Mouse (Mus musculus) activated CD4-positive, CD25-positive, alpha-beta regulatory T cell (primary cell): ENCODE data around the gene Syt9. TPM values are rescaled to one million over a fixed set of nuclear protein-coding genes. Genes with fewer than 3 reads are reported as not detected.

Source experiments
- polyA plus RNA-seq, 2 experiments: library from polyadenylated mRNA; unstranded; fragments of 100-300 nt; shearing (Covaris generic); gene quantifications; one replicate each; pipeline ENCODE4 v1.2.1; 2017

Syt9 gene
- not detected for polyA plus RNA-seq

DNA sequence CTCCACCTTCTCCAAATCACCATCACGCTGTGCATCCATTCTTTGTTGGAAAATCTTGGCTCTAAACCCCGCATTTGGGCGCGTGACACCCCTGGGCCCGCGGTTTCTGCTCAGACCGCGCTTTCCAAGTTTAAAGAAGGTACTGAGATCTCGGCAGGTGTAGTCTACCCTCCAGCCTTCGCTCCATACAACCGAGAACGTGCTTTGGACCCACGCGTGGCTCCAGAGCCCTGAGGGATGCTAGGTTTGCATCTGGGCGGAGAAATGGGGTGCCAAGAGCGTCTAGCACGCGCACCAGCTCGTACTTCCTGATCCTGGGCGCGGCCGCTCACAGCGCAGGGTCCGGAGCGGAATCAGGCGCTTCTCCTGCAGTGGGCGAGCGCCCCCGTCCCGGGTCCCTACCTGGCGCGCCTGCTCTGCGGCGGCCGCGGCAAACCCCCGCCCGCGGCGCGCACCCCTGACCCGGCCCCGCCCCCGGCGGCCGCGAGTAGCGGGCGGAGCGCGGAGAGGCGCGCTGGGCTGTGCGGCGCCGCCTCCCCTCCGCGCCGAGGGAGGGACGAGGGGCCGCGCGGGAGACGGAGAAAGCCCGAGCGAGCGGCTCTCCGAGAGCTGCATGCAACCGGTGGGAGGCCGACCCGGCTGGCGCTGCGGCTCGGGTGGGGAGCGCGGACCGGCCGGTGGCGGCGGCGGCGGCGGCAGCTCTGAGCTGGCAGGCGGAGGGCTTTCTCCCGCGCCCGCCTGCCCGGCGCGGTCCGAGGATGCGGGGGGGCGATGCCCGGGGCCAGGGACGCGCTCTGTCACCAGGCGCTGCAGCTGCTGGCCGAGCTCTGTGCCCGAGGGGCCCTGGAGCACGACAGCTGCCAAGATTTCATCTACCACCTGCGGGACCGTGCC is at the start of gene Syt9:
TSS of gene Syt9 (plus strand) at position 497 of the 894 bp plus-strand sequence.

DNA sequence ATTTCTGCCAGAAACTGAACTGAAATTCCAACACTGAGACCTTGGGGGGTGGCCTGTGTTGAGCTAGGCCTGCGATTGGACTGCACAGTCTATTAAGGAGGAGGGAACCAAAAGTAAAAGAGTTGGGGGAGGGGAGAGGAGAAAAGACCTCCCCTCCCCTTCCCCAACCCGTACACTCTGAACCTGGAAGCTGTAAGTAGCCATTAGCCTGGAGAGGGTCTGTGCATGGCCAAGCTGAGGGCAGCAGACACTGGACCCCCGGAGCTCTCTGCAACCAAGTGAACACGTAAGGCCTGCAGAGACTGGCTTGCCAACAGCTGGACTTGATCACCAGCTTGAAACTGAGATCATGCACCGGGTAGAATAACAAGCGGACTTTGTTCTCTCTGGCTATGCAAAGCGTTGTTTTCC is 196.7 kb downstream of the Syt9 start, which contains the start of gene Olfml1:
TSS of gene Olfml1 (plus strand) at position 186 of the 411 bp plus-strand sequence.

DNA sequence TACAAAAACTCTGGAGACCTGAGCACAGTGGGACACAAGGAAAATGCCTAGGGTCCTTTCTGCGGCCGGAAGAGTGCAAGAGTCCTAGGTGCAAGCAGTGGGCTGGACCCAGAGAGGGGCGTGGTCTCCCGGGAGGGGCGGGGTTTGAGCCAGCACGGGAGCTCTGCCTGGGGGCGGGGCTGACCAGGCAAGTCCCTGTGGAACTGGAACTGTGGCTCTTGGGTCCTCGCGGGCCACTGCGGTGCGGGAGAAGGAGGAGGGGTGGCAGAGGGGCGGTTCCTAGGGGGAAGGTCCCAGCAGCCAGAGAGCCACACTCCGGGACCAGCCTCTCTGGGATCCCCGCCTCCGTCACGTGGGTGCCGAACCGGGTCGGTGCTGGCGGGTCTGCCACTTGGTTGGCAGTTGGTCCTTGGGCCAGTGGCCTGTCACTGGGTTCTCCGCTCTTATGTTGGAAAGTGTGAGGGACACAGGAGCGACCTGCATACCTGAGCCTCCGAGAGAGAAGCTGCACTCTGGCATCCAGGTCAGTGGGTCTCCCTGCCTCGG is 224.4 kb downstream of the Syt9 start, which contains the start of gene Ppfibp2:
TSS of gene Ppfibp2 (plus strand) at position 351 of the 546 bp plus-strand sequence.

Other genes with a start within 250 kb of the Syt9 start
- under 1 TPM in 1 of 2 experiments, not detected in 1; 0.05 TPM for gene Olfr715, start 239.6 kb upstream of the Syt9 start, polyA plus RNA-seq
- under 1 TPM in 1 of 2 experiments, not detected in 1; 0.98 TPM for gene Olfr716, start 232.4 kb upstream of the Syt9 start, polyA plus RNA-seq
- gene Nlrp14, start 203.7 kb upstream of the Syt9 start, polyA plus RNA-seq: not detected
- not detected for gene Rbmxl2, start 161.3 kb upstream of the Syt9 start, polyA plus RNA-seq
- gene Olfml1, start 196.7 kb downstream of the Syt9 start, polyA plus RNA-seq: not detected
- gene Ppfibp2, start 224.5 kb downstream of the Syt9 start, polyA plus RNA-seq: 1 to 10 TPM in 1 of 2 experiments, not detected in 1; 1.4 TPM